Mouse (Mus musculus) heart, adult 11 months (tissue): ENCODE results near the gene Pfkfb2.

Experiments used
- DNase-seq: peaks from one replicate; pipeline ENCODE4 v3.0.0; 2022

Gene Pfkfb2

GRCm38 (mm10) chr1:130729153-130729552 lies at the start of gene Pfkfb2:
Gene Pfkfb2 (minus strand): TSS chr1:130729253.
- DNase-seq: peak; percentile 18

- no peak for DNase-seq
Measured at GRCm38 (mm10) chr1:130776645-130777044, 47.6 kb upstream of the Pfkfb2 start.

- DNase-seq: no peak
Measured at GRCm38 (mm10) chr1:130775691-130776331, 46.8 kb upstream of the Pfkfb2 start.

GRCm38 (mm10) chr1:130775234-130775633 lies 46.2 kb upstream of the Pfkfb2 start:
- no peak for DNase-seq

- DNase-seq: no peak
Measured at GRCm38 (mm10) chr1:130770981-130771494, 42.0 kb upstream of the Pfkfb2 start.

GRCm38 (mm10) chr1:130770487-130770886 lies 41.4 kb upstream of the Pfkfb2 start:
- peak; percentile 72 for DNase-seq

- no peak for DNase-seq
Measured at GRCm38 (mm10) chr1:130769925-130770324, 40.9 kb upstream of the Pfkfb2 start.

GRCm38 (mm10) chr1:130767066-130767465 lies 38.0 kb upstream of the Pfkfb2 start:
- DNase-seq: peak; percentile 90

- DNase-seq: no peak
Measured at GRCm38 (mm10) chr1:130764027-130764461, 35.0 kb upstream of the Pfkfb2 start.

GRCm38 (mm10) chr1:130762045-130762760 lies 33.1 kb upstream of the Pfkfb2 start:
- DNase-seq: no peak

GRCm38 (mm10) chr1:130761597-130761996 lies 32.5 kb upstream of the Pfkfb2 start:
- no peak for DNase-seq

GRCm38 (mm10) chr1:130759689-130760088 lies 30.6 kb upstream of the Pfkfb2 start:
- no peak for DNase-seq

GRCm38 (mm10) chr1:130746819-130747218 lies 17.8 kb upstream of the Pfkfb2 start:
- DNase-seq: no peak

GRCm38 (mm10) chr1:130745591-130745990 lies 16.5 kb upstream of the Pfkfb2 start:
- DNase-seq: no peak

GRCm38 (mm10) chr1:130744961-130745360 lies 15.9 kb upstream of the Pfkfb2 start:
- no peak for DNase-seq

GRCm38 (mm10) chr1:130744217-130744616 lies 15.2 kb upstream of the Pfkfb2 start:
- DNase-seq: no peak

GRCm38 (mm10) chr1:130743775-130744174 lies 14.7 kb upstream of the Pfkfb2 start:
- DNase-seq: no peak

- DNase-seq: no peak
Measured at GRCm38 (mm10) chr1:130742201-130742600, 13.1 kb upstream of the Pfkfb2 start.

- peak; percentile 91 for DNase-seq
Measured at GRCm38 (mm10) chr1:130740781-130741720, 12.0 kb upstream of the Pfkfb2 start.

GRCm38 (mm10) chr1:130740227-130740648 lies 11.2 kb upstream of the Pfkfb2 start:
- peak; percentile 87 for DNase-seq

- no peak for DNase-seq
Measured at GRCm38 (mm10) chr1:130739636-130740035, 10.6 kb upstream of the Pfkfb2 start.

GRCm38 (mm10) chr1:130738551-130739106 lies 9.6 kb upstream of the Pfkfb2 start:
- DNase-seq: no peak

GRCm38 (mm10) chr1:130737916-130738315 lies 8.9 kb upstream of the Pfkfb2 start:
- DNase-seq: no peak
